Mouse (Mus musculus): ENCODE results near the gene D230025D16Rik.

Gene D230025D16Rik

DNA sequence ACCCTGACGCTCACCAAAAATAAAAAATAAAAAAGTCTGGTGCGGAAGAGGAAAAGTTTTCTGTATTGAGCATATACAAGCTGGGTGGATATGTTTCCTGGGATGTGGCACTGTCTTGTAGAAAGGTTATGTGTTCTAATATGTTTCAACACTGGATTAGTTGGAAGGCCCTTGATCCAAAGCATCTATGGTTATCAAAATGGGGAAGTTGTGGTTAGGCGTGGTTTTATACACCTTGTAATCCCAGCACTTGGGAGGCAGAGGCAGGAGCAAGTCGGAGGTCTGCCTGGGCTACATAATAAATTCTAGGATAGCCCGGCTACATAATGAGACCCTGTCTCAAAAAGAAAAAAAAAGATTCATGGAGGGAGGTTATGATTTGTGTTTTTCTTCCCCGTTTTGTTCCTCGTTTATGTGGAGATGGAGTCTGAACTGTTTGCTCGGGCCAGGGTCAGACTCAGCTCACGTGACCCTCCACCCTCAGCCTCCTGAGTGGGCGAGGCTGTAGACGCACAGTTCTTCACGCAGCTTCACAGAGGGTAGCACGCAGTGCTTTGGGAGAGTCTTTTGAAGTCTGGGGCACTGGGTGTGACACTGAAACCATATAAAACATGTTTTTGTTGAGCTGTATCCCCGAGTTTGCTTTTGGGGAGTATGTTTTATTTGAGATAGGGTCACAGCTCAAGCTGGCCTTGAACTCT is 12.6 kb downstream of the D230025D16Rik start:
- no peak for DNase-seq (ENCODE audit: low read depth)

DNA sequence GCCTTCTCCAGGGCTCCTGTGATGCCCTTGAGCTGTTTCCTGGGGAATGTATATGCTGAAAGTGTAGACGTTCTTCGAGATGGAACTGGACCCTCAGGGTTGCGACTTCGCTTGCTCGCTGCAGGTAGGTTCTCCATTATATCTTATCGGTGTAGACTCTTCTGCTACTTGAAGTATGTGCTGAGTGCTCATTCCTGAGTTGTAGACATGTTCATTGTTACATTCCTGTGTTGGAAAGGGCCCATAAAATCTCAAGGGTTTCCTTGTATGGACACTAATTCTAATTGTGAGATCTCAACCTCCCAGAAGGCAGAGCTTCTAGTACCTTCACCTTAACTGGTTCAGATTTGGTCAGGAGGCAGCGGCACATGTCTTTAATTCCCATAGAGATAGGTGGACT is 16.1 kb downstream of the D230025D16Rik start:
- no peak for DNase-seq (ENCODE audit: low read depth)

DNA sequence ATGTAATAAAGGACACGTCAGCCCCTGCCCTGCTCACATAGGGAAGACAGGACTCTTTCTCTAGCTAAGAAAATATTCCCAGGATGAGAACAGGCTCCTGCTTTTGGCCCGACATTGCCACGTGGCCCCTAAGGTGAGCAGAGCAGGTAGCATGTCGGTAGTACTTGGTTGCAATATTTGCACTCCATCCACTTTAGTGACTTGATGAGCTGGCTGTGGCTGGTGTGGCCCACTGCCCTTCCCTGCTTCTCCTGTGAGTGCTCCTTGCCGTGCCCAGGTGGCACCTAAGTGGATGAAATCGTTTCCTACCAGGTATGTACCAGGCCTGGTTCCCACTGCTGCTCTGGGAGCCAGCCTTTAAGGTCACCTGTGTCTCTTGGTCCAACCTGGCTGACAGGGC is 27.0 kb downstream of the D230025D16Rik start:
- no peak for DNase-seq (ENCODE audit: low read depth)

DNA sequence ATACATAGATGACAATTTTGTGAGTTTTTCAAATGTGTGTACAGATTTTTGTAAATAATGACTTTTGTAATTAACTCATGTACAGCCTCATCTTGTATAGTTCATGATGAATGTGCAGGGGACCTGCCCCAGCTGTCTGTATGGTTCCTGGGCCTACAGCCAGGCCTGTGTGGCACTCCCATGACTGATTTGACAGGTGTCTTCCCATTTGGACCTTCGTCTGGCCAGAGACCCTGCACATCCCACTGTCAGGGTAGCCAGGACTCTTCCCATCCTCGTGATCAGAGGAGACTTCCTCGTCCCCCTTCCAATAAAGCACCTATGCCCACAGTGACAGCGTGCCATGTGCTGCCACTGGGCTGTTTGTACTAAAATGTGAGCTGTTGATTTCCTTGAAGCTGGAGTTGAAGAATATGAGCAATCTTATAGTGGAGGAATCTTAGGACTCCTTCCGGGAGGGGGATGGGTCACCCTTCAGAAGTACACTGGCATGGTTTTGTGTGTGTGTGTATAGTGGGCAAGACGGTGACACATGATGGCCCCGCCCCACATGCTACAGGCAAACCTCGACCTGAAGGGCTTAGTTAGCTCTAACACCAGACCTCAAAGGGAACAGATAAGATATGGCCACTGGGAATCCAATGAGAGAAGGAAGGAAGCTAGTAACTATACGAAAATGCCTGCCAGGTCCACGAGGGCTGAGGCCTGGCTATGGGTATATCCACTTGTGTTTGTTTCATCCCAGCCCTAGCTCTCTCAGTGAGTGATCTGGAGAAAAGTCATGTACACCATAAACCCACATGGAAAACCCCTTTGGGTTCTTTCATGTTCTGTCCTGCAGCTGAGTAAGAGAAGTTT is 28.0 kb downstream of the D230025D16Rik start:
- no peak for DNase-seq (ENCODE audit: low read depth)

DNA sequence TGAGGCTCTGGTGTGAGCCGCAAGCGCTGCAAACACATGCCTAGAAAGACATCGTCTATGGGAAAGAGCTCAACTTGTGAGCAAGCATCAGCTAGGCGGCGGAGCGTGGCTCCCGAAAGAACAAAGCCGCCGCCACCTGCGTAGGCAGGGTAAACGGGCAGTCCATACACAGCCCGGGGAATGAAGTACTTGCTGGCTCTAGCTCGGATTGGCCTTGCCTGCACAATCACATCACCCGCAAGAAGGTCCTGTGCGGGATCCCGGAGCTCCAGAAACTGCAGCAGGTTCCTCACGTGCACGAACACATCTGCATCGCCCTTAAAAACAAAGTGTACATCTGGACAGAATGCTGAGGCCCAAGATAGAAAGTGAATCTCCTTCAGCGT is 28.8 kb downstream of the D230025D16Rik start:
- no peak for DNase-seq (ENCODE audit: low read depth)

- DNase-seq (ENCODE audit: low read depth) = peak; percentile 81
Observed at GRCm38 (mm10) chr8:105254152-105254965, 29.4 kb downstream of the D230025D16Rik start.

GRCm38 (mm10) chr8:105254966-105255350 is 30.0 kb downstream of the D230025D16Rik start, which contains the start of gene B3gnt9:
Gene B3gnt9, minus strand, starts transcription at chr8:105255153.
- DNase-seq (ENCODE audit: low read depth) = peak; percentile 74

- no peak for DNase-seq (ENCODE audit: low read depth)
Observed at GRCm38 (mm10) chr8:105257318-105258114, 32.6 kb downstream of the D230025D16Rik start.

DNA sequence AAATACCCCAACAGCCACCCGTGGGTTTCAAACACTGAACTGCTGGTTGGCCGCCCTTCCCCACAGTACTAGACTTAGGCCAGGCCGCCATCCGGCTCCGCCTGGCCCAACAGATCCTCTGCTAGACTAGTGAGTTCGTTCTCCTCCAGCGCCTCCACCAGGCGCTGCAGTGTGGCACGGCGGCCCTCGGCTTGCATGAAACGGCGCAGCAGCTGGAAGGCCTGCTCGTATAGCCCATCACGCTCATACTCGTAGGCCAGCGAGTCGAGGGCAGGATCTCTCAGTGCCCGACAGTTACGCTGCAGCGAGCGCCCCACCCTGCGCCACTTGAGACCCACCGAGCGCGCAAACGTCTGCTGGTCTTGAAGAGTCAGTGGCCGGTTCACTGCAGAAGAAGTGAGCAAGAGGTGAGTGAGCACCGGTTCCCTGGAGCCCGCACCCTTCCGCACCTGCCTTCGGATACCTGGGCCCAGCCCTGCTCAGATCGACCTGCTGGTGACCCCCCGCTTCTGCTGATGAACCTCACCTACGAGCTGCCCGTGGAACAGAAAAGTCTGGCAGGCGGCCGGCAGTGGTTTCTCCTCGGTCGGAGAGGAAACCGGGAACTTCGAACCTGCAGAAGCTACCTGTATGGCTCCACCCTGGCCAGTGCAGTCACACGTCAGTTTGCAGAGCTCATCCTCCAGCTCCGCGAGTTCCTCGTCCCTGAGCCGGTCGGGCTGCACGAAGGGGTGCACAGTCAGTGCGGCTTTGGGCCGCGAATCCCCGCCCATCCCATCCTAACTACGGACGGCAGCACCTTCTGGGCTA is 34.2 kb downstream of the D230025D16Rik start:
- DNase-seq (ENCODE audit: low read depth) = no peak

DNA sequence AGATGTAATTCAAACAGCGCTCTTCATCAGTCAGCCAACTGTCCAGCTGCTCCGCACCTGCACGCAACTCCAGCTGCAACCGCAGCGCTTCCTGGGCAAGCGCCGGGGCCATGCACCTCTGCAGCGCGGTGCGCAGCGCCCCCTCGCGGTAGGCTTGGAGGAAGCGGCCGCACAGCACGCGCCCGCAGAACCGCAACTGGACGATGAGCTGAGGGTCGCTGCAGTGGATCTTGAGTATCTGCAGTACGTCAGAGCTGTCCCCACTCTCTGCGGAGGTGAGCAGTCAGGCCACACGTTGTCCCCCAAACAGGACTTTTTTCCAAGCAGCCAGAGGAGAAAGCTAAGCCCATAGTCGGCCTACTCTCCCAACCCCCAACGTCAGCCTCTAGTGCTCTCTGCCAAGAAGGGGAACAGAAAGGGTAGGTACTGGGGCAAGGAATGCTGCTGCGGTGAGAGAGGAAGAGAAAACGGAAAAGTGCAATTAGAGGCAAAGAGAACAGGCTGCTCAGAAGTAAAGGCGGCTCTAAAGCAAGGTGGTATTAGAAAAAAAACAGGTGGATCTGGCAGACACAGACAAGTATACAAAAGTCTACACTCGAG is 34.9 kb downstream of the D230025D16Rik start:
- no peak for DNase-seq (ENCODE audit: low read depth)

DNA sequence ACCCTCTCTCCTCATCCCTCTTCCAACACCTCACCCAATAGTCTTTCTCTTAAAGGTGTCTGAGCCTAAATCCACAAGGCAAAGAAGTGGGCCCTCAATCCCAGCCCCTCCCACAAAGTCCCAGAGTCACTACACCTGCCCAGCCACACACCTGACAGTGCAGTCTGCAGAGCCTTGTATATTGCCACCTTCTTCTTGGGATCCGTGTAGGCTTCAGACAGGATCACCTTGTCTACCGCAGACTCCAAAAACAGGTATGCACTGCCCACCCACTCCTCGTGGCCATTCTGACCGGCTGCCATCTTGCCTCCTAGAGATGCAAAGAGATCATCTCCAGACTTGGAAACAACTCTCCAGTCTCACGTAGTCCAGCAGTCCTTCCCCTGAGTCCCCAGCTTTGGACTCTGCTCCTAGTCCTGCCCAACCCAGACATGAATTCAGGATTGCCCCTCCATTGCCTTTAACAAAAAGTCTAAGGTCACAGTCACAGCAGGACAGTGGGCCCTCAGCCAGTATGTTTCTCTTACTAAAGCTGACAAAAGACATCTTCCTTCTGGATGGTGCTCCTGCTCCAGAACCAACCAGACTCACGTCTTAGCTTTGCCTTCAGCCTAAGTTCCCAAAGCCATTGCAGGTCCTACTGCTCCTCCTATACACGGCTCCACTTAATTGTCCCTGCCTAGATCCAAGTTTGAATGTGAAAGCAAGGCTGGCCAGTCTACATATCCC is 35.6 kb downstream of the D230025D16Rik start:
- DNase-seq (ENCODE audit: low read depth) = no peak

GRCm38 (mm10) chr8:105261326-105261980 is 36.5 kb downstream of the D230025D16Rik start:
- DNase-seq (ENCODE audit: low read depth) = no peak

- no peak for DNase-seq (ENCODE audit: low read depth)
Observed at GRCm38 (mm10) chr8:105263244-105263912, 38.4 kb downstream of the D230025D16Rik start.

DNA sequence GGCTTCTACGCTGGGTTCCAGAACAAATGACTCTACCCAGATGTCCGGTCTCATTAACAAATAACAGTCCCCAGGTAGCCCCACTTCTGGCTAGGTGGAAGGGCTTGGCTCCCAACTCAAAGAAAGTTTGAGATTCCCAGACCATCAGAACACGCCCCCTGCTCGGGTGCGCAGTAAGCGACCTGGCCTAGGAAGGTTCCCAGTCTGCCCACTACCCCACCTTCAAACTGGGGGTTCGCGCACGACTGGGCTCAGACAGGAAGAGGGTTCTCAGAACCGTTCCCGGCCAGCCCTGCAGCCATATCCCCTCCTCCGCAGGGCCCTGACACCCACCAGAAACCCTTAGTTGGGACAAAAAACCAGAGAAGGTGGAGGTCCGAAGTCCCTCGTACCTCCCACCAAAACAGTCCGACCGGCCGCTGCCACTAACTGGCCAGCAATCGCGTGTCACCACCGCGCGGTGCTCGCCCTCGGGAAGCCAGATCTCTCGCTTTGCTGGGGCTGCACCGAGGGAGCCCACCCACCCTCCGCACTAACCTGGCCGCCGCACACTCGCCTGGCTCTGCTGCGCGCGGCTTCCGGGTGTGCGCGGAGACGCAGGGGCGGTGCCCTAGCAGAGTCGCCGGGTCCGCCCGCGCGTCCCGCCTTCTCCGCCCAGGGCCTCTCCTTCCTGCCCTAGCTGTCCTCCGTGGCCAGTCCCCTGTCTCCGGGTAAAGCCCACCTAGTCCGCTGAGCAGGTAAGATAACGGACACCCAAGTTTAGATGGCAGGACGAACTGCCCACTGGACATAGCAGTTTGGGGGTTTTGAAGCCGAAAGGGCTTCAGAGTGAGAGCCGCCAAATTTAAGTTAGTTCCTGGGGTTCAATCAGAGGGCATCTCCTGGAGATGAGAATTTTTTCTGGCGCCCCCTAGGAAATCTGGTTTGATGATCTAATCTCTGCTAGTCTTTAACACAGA is 39.4 kb downstream of the D230025D16Rik start, which contains the start of the genes Tradd and Fbxl8:
Tradd (minus strand) TSS at position 586 of the 959 bp plus-strand sequence.
Fbxl8 (plus strand) TSS at position 625 of the 959 bp plus-strand sequence.
- no peak for DNase-seq (ENCODE audit: low read depth)

DNA sequence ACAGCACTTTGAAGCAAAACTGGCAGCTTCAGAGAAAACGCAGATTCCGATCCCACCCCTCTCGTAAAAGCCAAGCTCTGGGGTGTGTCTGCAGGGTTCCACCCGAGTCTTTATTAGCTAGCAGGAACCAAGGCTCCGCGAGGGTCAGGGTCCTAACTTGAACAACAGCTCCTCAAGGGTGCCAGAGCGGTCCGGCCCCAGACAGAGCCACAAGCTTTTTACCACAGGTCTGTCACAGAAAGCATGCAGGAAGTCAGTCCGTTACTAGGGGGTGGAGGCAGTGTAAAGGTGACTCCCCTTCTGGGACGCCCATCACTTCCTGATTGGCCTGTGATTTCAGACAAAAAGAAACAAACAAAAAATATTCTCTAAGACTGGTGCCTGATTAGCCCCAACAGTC is 40.2 kb downstream of the D230025D16Rik start:
- no peak for DNase-seq (ENCODE audit: low read depth)

DNA sequence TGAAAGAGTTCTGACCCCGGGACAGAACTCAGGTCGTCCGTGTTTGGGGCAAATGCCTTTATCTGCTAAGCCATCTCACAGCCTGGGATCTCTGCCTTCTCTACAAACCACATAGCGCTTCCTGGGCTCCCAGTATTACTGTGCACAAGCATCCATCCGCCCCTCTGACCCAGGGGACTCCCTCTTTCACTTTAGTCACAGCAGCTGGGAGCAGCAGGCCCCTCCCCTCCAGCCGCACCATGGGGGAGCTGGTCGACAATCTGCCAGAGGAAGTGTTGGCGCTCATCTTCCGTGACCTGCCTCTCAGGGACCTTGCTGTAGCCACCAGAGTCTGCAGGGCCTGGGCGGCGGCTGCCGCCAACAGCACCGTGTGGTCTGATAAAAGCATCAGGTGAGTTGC is 41.8 kb downstream of the D230025D16Rik start:
- DNase-seq (ENCODE audit: low read depth) = no peak
